Mouse (Mus musculus): Measurements from ENCODE around the gene Intu. TPM values are rescaled to one million over a fixed set of nuclear protein-coding genes. Genes with fewer than 3 reads are reported as not detected.
A peak's percentile ranks its signal among the peaks of the same experiment; 100 is the strongest.

The Intu gene
- polyA plus RNA-seq, 1 experiment from 2014 or later, result 5.8 TPM

DNA sequence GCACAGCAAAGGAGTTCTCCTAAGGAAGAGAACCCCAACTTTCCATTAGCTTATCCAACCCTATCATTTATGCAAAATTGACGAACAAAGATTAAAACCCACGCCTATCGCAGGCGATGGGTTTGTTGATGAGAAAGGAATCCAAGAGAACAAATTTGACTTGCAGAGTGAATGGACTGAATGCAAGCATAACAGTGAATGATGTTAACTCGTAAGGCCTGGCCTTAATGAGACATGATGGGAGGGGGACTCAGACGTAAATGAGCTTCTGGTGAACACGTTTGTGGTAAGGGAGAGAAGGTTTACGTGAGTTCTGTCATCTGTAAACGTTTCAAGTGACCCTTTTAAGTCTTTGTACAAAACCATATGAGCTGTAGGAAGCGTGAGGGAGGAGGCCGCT lies 1.2 kb downstream of the Intu start:
- H3K4me3 ChIP-seq (ENCODE audit: low read depth, low read length), result peak overlapping the region; percentile 51; the same call in 1 of the 2 replicates
- H3K4me1 ChIP-seq (ENCODE audit: control insufficient read depth, insufficient read depth, low read length), result peaks cover 12% of the 10 kb centered on the region; the same call in 1 of the 2 replicates
- DNase-seq (ENCODE audit: low spot score), result no peak
- no peak overlapping the region for H3K9ac ChIP-seq (ENCODE audit: low read length)
- WGBS, result 4% methylated on average over 11 of the region's 11 CpGs
- H3K36me3 ChIP-seq (ENCODE audit: control insufficient read depth, insufficient read depth, low read length), result no peaks in the 10 kb centered on the region
- peak overlapping the region; percentile 99 for H3K4me2 ChIP-seq (ENCODE audit: low read depth, severe bottlenecking)
- no peak for ATAC-seq (ENCODE audit: insufficient number of reproducible peaks, low FRiP score, low TSS enrichment, low read depth)
- no peaks in the 10 kb centered on the region; the same call in 1 of the 2 replicates for H3K9me3 ChIP-seq (ENCODE audit: control insufficient read depth, low read length)
- H3K27me3 ChIP-seq (ENCODE audit: control insufficient read depth, insufficient read depth, low read length), result peaks cover 12% of the 10 kb centered on the region
- no peak overlapping the region for H3K27ac ChIP-seq (replicated peaks; ENCODE audit: low read depth, low read length)

DNA sequence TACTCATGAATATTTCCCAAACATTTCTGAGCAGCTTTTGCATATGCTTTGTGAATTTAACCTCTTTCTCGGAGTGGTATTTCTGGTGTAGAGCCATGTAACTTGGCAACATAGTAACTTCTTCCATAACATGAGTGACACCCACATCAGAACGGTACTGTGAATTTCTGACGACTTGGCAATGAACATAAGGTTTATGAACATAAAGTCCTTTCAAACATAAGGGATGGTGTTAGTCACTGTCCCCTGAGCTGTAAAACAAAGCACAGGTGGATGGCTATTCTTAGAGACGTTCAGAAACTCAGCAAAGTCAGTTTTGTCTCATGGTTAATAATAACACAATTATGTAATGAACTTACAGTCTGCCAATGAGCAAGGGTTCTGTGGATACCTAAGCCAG lies 3.1 kb downstream of the Intu start:
- 77% methylated on average over 4 of the region's 4 CpGs for WGBS
- no peaks in the 10 kb centered on the region; the same call in 1 of the 2 replicates for H3K9me3 ChIP-seq (ENCODE audit: control insufficient read depth, low read length)

DNA sequence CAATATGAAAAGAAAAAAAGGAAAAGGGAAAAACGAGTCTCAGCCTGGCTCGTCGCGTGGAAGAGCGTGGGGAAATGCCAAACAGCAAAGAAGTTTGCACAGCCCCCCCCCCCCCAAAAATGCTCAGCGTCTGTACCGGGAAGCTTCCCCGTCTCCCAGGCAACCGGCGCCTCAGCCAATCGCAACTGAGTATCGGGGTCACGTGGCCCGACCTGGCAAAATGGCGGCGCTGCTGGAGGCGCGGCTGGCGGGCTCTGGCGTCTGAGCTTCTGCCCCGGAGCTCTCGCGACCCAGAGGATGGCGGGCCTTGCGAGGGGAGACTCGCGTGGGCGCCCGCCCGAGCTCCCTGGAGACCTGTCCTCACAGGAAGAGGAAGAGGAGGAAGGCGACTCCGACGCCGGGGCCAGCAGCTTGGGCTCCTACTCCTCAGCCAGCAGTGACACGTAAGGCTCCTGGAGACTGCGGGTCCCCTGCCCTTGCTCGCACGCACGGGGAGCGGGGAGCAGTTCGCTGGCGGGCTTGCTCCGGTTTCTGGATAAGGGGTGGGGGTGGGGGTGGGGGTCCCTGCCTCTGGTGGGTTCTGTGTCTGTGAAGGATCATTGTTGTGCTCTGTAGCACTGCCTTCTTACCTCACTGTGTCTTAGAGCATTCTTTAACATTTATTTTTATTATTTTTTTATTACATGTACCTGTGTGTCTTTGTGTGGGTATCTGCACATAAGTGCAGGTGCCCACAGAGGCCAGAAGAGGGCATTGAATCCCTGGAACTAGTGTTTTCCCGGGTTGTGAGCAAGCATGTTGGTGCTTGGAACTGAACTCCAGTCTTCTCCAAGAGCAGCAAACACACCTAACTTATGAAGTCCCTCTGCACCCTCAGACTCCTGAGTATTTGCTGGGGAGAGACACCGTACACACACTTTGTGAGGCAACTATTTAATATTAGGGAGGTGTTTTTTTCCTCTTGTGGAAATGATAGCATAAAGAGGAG lies 9.8 kb downstream of the Intu start:
- Histone ChIP-seq H3K4me3 (ENCODE audit: low read depth, low read length) (peak overlapping the region; percentile 77), H3K27me3 (ENCODE audit: control insufficient read depth, insufficient read depth, low read length) (no peaks in the 10 kb centered on the region), H3K4me2 (ENCODE audit: low read depth, severe bottlenecking) (peak overlapping the region; percentile 54), H3K4me1 (ENCODE audit: control insufficient read depth, insufficient read depth, low read length) (no peaks in the 10 kb centered on the region), H3K27ac (replicated peaks; ENCODE audit: low read depth, low read length) (no peak overlapping the region), H3K9me3 (ENCODE audit: control insufficient read depth, low read length) (no peaks in the 10 kb centered on the region), H3K36me3 (ENCODE audit: control insufficient read depth, insufficient read depth, low read length) (no peaks in the 10 kb centered on the region), H3K9ac (ENCODE audit: low read length) (peak overlapping the region; percentile 78)
- 3% methylated on average over 45 of the region's 45 CpGs for WGBS
- peak; percentile 95 for DNase-seq (ENCODE audit: low spot score)
- ATAC-seq (ENCODE audit: insufficient number of reproducible peaks, low FRiP score, low TSS enrichment, low read depth), result peak; percentile 93

More for the DNA sequence above, 3.1 kb downstream of the Intu start:
- Histone ChIP-seq H3K27me3 (ENCODE audit: control insufficient read depth, insufficient read depth, low read length) (peaks cover 12% of the 10 kb centered on the region), H3K4me2 (ENCODE audit: low read depth, severe bottlenecking) (no peak overlapping the region), H3K36me3 (ENCODE audit: control insufficient read depth, insufficient read depth, low read length) (no peaks in the 10 kb centered on the region), H3K4me1 (ENCODE audit: control insufficient read depth, insufficient read depth, low read length) (peaks cover 12% of the 10 kb centered on the region; the same call in 1 of the 2 replicates), H3K4me3 (ENCODE audit: low read depth, low read length) (no peak overlapping the region), H3K9ac (ENCODE audit: low read length) (no peak overlapping the region), H3K27ac (replicated peaks; ENCODE audit: low read depth, low read length) (no peak overlapping the region)
- no peak for DNase-seq (ENCODE audit: low spot score)
- ATAC-seq (ENCODE audit: insufficient number of reproducible peaks, low FRiP score, low TSS enrichment, low read depth), result no peak

DNA sequence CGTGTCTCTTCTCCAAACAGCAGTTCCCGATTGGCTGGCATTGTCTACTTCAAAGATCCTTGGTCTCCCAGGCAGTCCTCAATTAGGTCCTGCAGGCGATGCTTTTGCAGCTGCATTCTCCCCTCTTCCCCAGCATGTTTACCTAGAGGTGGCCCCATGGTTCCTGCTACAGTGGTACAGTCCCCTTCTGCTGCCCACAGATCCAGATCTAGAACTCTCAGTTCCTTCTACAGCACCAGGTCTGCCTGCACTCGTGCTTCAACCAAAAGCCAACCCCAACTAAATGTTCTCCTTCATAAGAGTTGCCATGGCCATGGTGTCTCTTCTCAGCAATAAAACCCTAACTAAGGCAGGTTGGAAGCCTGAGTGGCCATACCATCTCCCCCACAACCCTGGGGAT lies 15.5 kb downstream of the Intu start:
- ATAC-seq (ENCODE audit: insufficient number of reproducible peaks, low FRiP score, low TSS enrichment, low read depth) (no peak), DNase-seq (ENCODE audit: low spot score) (no peak)
- Histone ChIP-seq H3K9ac (ENCODE audit: low read length) (no peak overlapping the region), H3K36me3 (ENCODE audit: control insufficient read depth, insufficient read depth, low read length) (no peaks in the 10 kb centered on the region), H3K27me3 (ENCODE audit: control insufficient read depth, insufficient read depth, low read length) (no peaks in the 10 kb centered on the region), H3K9me3 (ENCODE audit: control insufficient read depth, low read length) (no peaks in the 10 kb centered on the region), H3K4me3 (ENCODE audit: low read depth, low read length) (no peak overlapping the region), H3K4me1 (ENCODE audit: control insufficient read depth, insufficient read depth, low read length) (no peaks in the 10 kb centered on the region), H3K4me2 (ENCODE audit: low read depth, severe bottlenecking) (no peak overlapping the region), H3K27ac (replicated peaks; ENCODE audit: low read depth, low read length) (no peak overlapping the region)
- WGBS, result 76% methylated on average over 4 of the region's 4 CpGs

DNA sequence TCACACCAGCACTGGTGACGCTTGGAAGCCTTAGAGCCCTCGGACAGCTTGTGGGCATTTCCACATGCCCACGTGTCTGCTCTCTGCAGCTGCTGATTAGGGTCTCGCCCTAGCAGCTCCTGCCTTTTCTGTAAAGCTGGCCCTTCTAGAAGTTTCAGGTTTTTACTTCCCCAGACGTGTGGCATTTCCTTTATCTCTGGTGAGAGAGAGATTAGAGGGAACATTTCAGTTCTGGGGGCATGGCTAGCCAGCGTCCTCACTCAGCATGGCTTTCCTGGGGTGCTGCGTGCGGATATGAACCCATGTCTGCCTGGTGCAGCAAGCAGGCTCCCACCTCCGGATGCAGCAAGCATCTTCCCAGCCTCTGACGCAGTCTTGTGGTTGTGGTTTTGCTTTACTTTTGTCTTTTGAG lies 121.9 kb downstream of the Intu start:
- Histone ChIP-seq H3K27ac (replicated peaks; ENCODE audit: low read depth, low read length) (no peak overlapping the region), H3K4me2 (ENCODE audit: low read depth, severe bottlenecking) (no peak overlapping the region), H3K9me3 (ENCODE audit: control insufficient read depth, low read length) (no peaks in the 10 kb centered on the region), H3K36me3 (ENCODE audit: control insufficient read depth, insufficient read depth, low read length) (no peaks in the 10 kb centered on the region), H3K4me1 (ENCODE audit: control insufficient read depth, insufficient read depth, low read length) (no peaks in the 10 kb centered on the region), H3K9ac (ENCODE audit: low read length) (no peak overlapping the region), H3K4me3 (ENCODE audit: low read depth, low read length) (no peak overlapping the region), H3K27me3 (ENCODE audit: control insufficient read depth, insufficient read depth, low read length) (no peaks in the 10 kb centered on the region)
- WGBS, result 69% methylated on average over 10 of the region's 10 CpGs
- DNase-seq (ENCODE audit: low spot score), result no peak
- ATAC-seq (ENCODE audit: insufficient number of reproducible peaks, low FRiP score, low TSS enrichment, low read depth), result no peak

DNA sequence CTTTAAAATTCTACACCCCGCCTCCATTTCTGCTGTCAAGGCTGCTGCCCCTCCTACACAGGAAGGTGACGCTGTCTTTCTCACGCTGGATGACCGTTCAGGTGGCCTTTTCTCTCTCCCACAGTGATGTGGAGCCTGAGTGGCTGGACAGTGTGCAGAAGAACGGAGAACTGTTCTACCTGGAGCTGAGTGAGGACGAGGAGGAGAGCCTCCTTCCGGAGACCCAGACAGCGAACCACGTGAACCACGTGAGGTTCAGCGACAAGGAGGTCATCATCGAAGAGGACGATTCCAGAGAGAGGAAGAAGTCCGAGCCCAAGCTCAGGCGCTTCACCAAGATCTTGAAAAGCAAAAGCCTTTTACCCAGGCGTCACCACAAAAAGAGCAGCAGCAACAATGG lies 122.5 kb downstream of the Intu start:
- DNase-seq (ENCODE audit: low spot score) (no peak), ATAC-seq (ENCODE audit: insufficient number of reproducible peaks, low FRiP score, low TSS enrichment, low read depth) (no peak)
- Histone ChIP-seq H3K4me1 (ENCODE audit: control insufficient read depth, insufficient read depth, low read length) (no peaks in the 10 kb centered on the region), H3K4me2 (ENCODE audit: low read depth, severe bottlenecking) (no peak overlapping the region), H3K4me3 (ENCODE audit: low read depth, low read length) (no peak overlapping the region), H3K27ac (replicated peaks; ENCODE audit: low read depth, low read length) (no peak overlapping the region), H3K9me3 (ENCODE audit: control insufficient read depth, low read length) (no peaks in the 10 kb centered on the region), H3K9ac (ENCODE audit: low read length) (no peak overlapping the region), H3K36me3 (ENCODE audit: control insufficient read depth, insufficient read depth, low read length) (no peaks in the 10 kb centered on the region), H3K27me3 (ENCODE audit: control insufficient read depth, insufficient read depth, low read length) (no peaks in the 10 kb centered on the region)
- 94% methylated on average over 16 of the region's 16 CpGs for WGBS

DNA sequence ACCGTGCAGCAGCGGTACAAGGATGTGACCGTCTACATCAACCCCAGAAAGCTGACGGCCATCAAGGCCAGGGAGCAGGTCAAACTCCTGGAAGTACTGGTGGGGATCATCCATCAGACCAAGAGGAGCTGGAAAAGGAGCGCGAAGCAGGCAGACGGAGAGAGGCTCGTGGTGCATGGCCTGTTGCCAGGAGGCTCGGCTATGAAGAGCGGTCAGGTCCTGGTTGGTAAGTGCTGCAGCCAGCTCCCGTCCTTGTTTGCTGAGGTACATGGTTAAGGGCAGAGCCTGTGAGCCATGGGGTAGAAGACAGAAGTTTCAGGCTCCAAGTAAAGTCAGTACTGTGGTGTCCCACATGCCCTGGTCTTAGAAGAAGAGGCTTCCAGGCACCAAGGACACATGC lies 122.9 kb downstream of the Intu start:
- Histone ChIP-seq H3K4me1 (ENCODE audit: control insufficient read depth, insufficient read depth, low read length) (no peaks in the 10 kb centered on the region), H3K36me3 (ENCODE audit: control insufficient read depth, insufficient read depth, low read length) (no peaks in the 10 kb centered on the region), H3K9ac (ENCODE audit: low read length) (no peak overlapping the region), H3K9me3 (ENCODE audit: control insufficient read depth, low read length) (no peaks in the 10 kb centered on the region), H3K27me3 (ENCODE audit: control insufficient read depth, insufficient read depth, low read length) (no peaks in the 10 kb centered on the region), H3K27ac (replicated peaks; ENCODE audit: low read depth, low read length) (no peak overlapping the region), H3K4me3 (ENCODE audit: low read depth, low read length) (no peak overlapping the region), H3K4me2 (ENCODE audit: low read depth, severe bottlenecking) (no peak overlapping the region)
- DNase-seq (ENCODE audit: low spot score) (no peak), ATAC-seq (ENCODE audit: insufficient number of reproducible peaks, low FRiP score, low TSS enrichment, low read depth) (no peak)
- WGBS, result 92% methylated on average over 11 of the region's 11 CpGs

DNA sequence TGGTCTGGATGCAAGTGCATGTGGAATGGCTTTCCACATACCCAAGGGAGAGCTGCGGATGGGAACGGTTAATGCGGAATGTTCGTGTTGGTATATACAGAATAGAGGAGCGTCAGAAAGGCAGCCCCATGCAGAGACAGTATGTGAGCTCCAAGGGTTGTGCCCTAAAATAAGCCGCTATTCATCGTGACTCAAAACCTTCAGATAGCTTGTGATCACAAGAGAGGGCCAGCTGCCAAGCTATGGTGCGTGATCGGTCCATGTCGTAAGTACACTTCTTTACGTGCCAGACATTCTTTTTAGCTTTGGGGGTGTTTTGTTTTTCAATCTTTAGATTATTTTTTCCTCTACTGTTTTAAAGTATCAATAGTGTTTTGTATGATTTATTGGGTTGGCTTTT lies 124.5 kb downstream of the Intu start:
- no peaks in the 10 kb centered on the region for H3K9me3 ChIP-seq (ENCODE audit: control insufficient read depth, low read length)
- no peak overlapping the region for H3K4me3 ChIP-seq (ENCODE audit: low read depth, low read length)
- H3K9ac ChIP-seq (ENCODE audit: low read length), result no peak overlapping the region
- ATAC-seq (ENCODE audit: insufficient number of reproducible peaks, low FRiP score, low TSS enrichment, low read depth), result no peak
- H3K4me1 ChIP-seq (ENCODE audit: control insufficient read depth, insufficient read depth, low read length), result no peaks in the 10 kb centered on the region
- 94% methylated on average over 11 of the region's 11 CpGs for WGBS
- H3K36me3 ChIP-seq (ENCODE audit: control insufficient read depth, insufficient read depth, low read length), result no peaks in the 10 kb centered on the region
- H3K27ac ChIP-seq (replicated peaks; ENCODE audit: low read depth, low read length), result no peak overlapping the region
- no peaks in the 10 kb centered on the region for H3K27me3 ChIP-seq (ENCODE audit: control insufficient read depth, insufficient read depth, low read length)
- H3K4me2 ChIP-seq (ENCODE audit: low read depth, severe bottlenecking), result no peak overlapping the region
- no peak for DNase-seq (ENCODE audit: low spot score)
